Mouse (Mus musculus) lung, adult 2 months (tissue): Measurements from ENCODE around the gene Aatf.

Experiments
- CTCF ChIP-seq: fragments of 200-500 bp; IDR thresholded peaks from 2 replicates; pipeline ENCODE4 v1.5.1; 2011; ENCODE audit warnings: mild to moderate bottlenecking, low read length, control low read depth; ENCODE audit not compliant: insufficient read depth
- POLR2A ChIP-seq: fragments of 200-500 bp; IDR thresholded peaks from 2 replicates; pipeline ENCODE4 v1.6.1; 2011; ENCODE audit warnings: low read depth, mild to moderate bottlenecking, control low read depth, low read length, borderline replicate concordance; ENCODE audit errors: extremely low read depth

- TF ChIP-seq CTCF (no peak), POLR2A (no peak)
These were observed 13.9 kb upstream of the Aatf start for GRCm38 (mm10) chr11:84526976-84527860.
